Mouse (Mus musculus) liver, embryonic 11.5 days (tissue): ENCODE results near the gene Sec1. TPM values are rescaled to one million over a fixed set of nuclear protein-coding genes. Genes with fewer than 3 reads are reported as not detected.

ENCODE experiments used
- ATAC-seq: fragments of 200-750 bp; cut with Nextera tagmentation; replicated peaks from 2 replicates; pipeline ENCODE4 v1.8.0; 2017; ENCODE audit warnings: moderate number of reproducible peaks, mild to moderate bottlenecking, moderate TSS enrichment, moderate library complexity; ENCODE audit not compliant: low FRiP score
- DNase-seq: peaks from one replicate; pipeline ENCODE4 v3.0.0-alpha.2; 2017; ENCODE audit warnings: low spot score
- H3K27ac ChIP-seq: fragments of 300-500 bp; sonication (generic); 2 replicates; pipeline ENCODE4 v1.5.1; 2014; ENCODE audit warnings: mild to moderate bottlenecking, low read depth, low read length, control low read depth
- H3K27me3 ChIP-seq: fragments of 300-500 bp; sonication (generic); replicated peaks from 2 replicates; pipeline ENCODE4 v1.6.1; 2014; ENCODE audit warnings: low read length, mixed read lengths; ENCODE audit not compliant: control insufficient read depth, insufficient read depth
- H3K36me3 ChIP-seq: fragments of 300-500 bp; sonication (generic); 2 replicates; pipeline ENCODE4 v1.6.1; 2014; ENCODE audit warnings: mild to moderate bottlenecking, low read length, moderate library complexity, mixed read lengths; ENCODE audit not compliant: control insufficient read depth, insufficient read depth
- H3K4me1 ChIP-seq: fragments of 300-500 bp; sonication (generic); replicated peaks from 2 replicates; pipeline ENCODE4 v1.6.1; 2014; ENCODE audit warnings: low read length, mixed read lengths; ENCODE audit not compliant: control insufficient read depth, insufficient read depth
- H3K4me2 ChIP-seq: fragments of 300-500 bp; sonication (generic); 2 replicates; pipeline ENCODE4 v1.6.1; 2014; ENCODE audit warnings: mild to moderate bottlenecking, control low read depth, moderate library complexity
- H3K4me3 ChIP-seq: fragments of 300-500 bp; sonication (generic); 2 replicates; pipeline ENCODE4 v1.5.1; 2014; ENCODE audit warnings: low read depth, low read length, control low read depth
- H3K9ac ChIP-seq: fragments of 300-500 bp; sonication (generic); 2 replicates; pipeline ENCODE4 v1.6.1; 2014; ENCODE audit warnings: low read depth, low read length, control low read depth
- H3K9me3 ChIP-seq: fragments of 300-500 bp; sonication (generic); 2 replicates; pipeline ENCODE4 v1.6.1; 2016; ENCODE audit warnings: low read length, inconsistent platforms, mixed read lengths; ENCODE audit not compliant: control insufficient read depth
- WGBS: fragments of 180-500 bp; shearing (Covaris S2); extraction: QIAGEN DNeasy Blood & Tissue Kit; methylation state at CpG from one replicate; pipeline ENCODE4 v1.1.7; 2014; 5-methylcytosine and 5-hydroxymethylcytosine counted together
- polyA plus RNA-seq: library from polyadenylated mRNA; unstranded; fragments of >200 nt; fragmentation: Nextera tagmentation; extraction: Ambion mirVana; gene quantifications from 2 replicates; pipeline ENCODE4 v1.2.1, GENCODE M21; 2014

Gene Sec1
- polyA plus RNA-seq, 1 experiment from 2014 or later, result 0.33 TPM

- Histone ChIP-seq H3K4me3 (no peak overlapping the region), H3K36me3 (no peaks in the 10 kb centered on the region), H3K9me3 (no peaks in the 10 kb centered on the region), H3K9ac (peak overlapping the region; percentile 44), H3K27me3 (no peaks in the 10 kb centered on the region), H3K4me1 (peaks cover 7% of the 10 kb centered on the region; the same call in 1 of the 2 replicates), H3K4me2 (peak overlapping the region; percentile 52), H3K27ac (no peak overlapping the region)
- 25% methylated on average over 14 of the region's 14 CpGs for WGBS
- ATAC-seq, result peak; percentile 61
- DNase-seq, result peak; percentile 81
Measured at GRCm38 (mm10) chr7:45682144-45683126, 11.8 kb downstream of the Sec1 start.

DNA sequence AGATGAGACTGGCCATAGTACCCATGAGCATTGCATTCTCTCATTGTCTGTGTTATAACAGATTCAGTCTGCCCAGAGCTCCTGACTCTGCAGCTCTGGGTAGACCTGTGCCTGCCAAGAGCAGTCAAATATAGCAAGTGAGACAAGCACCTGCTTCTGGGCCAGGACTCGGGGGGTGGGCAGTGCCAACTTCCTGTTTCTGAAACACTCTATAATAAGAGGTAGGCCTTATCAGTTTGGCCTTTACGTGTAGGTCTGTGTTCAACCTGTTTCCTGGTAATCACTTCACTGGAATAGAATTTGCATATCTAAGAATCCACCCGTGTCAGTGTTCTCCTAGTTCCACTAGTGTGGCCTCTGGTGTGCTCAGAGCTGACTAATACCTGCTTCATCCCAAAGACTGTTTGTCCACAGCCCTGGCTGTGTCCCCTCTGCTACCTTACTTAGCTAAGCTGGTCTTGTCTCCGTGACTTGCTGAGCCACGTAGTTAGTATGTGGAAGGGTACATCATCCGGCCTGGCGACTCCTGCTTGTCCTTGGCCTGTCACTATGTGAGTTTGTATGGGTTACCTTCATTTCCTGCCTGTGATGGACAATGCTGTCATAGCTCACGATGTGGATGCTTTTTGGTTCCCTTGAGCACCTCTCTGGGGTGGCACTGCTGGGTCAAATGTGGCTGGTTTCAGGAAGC is 13.0 kb downstream of the Sec1 start:
- ATAC-seq, result no peak
- Histone ChIP-seq H3K4me2 (no peak overlapping the region), H3K27me3 (no peaks in the 10 kb centered on the region), H3K27ac (no peak overlapping the region), H3K9me3 (no peaks in the 10 kb centered on the region), H3K36me3 (no peaks in the 10 kb centered on the region), H3K4me1 (peaks cover 7% of the 10 kb centered on the region; the same call in 1 of the 2 replicates), H3K9ac (no peak overlapping the region), H3K4me3 (no peak overlapping the region)
- 63% methylated on average over 8 of the region's 8 CpGs for WGBS
- DNase-seq, result no peak

- Histone ChIP-seq H3K9ac (no peak overlapping the region), H3K36me3 (no peaks in the 10 kb centered on the region), H3K27me3 (no peaks in the 10 kb centered on the region), H3K4me1 (peaks cover 7% of the 10 kb centered on the region; the same call in 1 of the 2 replicates), H3K27ac (no peak overlapping the region), H3K4me2 (no peak overlapping the region), H3K9me3 (no peaks in the 10 kb centered on the region), H3K4me3 (no peak overlapping the region)
- DNase-seq, result no peak
- 72% methylated on average over 14 of the region's 14 CpGs for WGBS
- ATAC-seq, result no peak
Measured at GRCm38 (mm10) chr7:45679966-45680621, 14.1 kb downstream of the Sec1 start.

DNA sequence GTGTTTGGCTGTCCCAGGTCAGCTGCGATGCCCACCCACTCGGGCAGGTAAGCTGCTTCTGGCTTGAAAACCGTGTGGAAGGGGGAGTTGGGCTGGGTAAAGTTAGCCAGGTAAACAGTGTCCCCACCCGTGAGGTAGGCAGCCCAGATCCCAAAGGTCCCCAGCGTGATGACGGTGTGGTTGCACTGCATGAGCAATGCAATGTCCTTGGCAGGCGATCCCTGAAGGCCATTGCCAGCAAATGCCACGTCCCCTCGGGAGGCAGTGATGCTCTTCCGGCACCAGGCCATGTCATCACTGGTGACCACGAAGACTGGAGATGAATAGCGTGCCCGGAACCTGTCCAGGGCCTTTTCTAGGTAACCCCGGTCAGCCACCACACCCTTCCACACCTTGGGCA is 15.7 kb downstream of the Sec1 start:
- no peak overlapping the region for H3K4me3 ChIP-seq
- H3K4me2 ChIP-seq, result no peak overlapping the region
- ATAC-seq, result no peak
- H3K27me3 ChIP-seq, result no peaks in the 10 kb centered on the region
- H3K4me1 ChIP-seq, result peaks cover 7% of the 10 kb centered on the region; the same call in 1 of the 2 replicates
- no peak overlapping the region for H3K9ac ChIP-seq
- H3K36me3 ChIP-seq, result no peaks in the 10 kb centered on the region
- WGBS, result 83% methylated on average over 14 of the region's 14 CpGs
- no peak overlapping the region for H3K27ac ChIP-seq
- no peaks in the 10 kb centered on the region for H3K9me3 ChIP-seq
- DNase-seq, result no peak

DNA sequence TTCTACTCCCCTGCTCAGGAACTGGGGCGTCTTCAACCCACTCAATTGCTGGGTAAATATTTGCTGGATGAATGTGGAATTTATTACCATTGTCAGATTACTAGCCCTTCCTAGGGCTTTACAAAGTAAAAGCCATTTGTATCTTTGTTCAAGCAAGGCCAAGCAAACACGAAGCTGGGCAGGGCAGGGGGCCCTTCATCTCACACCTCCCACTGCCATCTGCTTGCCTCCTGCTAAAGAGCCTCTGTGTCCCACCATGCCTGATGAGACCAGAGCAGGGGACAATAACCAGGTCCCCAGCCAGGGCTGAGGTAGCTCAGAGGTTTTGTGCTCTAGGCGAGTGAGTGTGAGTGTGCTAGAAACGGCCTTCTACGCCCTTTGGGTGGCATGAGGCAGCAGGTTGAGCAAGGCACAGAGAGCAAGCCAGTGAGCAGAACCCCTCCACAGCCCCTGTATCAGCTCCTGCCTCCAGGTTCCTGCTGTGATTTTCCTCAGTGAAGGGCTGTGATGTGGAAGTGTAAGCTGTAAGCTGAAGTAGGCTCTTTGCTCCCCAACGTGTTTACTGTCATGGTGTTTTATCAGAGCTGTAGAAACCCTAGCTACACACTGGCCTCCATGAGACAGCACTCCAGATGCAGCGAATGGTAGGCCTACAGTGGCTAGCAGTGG is 16.4 kb downstream of the Sec1 start:
- 73% methylated on average over 7 of the region's 7 CpGs for WGBS
- Histone ChIP-seq H3K36me3 (no peaks in the 10 kb centered on the region), H3K4me3 (no peak overlapping the region), H3K9me3 (no peaks in the 10 kb centered on the region), H3K4me1 (peaks cover 7% of the 10 kb centered on the region; the same call in 1 of the 2 replicates), H3K27me3 (no peaks in the 10 kb centered on the region), H3K9ac (no peak overlapping the region), H3K27ac (no peak overlapping the region), H3K4me2 (no peak overlapping the region)
- DNase-seq (no peak), ATAC-seq (no peak)

DNA sequence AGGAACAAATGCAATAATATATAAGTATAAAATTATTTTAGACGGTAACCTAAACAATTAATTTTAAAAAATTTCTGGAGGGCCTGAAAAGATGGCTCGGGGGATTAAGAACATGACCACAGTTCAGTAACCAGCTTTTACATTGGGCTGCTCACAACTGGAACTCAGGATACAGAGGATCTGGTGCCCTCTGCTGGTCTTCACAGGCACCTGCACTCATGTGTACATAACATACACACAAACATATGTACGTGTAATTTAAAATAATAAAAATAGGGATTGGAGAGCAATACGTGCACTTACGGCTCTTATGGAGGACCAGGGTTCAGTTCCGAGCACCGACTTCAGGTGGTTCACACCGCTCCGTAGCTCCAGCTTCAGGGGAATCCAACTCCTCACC is 25.3 kb downstream of the Sec1 start:
- DNase-seq, result no peak
- WGBS, result 91% methylated on average over 9 of the region's 9 CpGs
- H3K9me3 ChIP-seq, result no peaks in the 10 kb centered on the region

DNA sequence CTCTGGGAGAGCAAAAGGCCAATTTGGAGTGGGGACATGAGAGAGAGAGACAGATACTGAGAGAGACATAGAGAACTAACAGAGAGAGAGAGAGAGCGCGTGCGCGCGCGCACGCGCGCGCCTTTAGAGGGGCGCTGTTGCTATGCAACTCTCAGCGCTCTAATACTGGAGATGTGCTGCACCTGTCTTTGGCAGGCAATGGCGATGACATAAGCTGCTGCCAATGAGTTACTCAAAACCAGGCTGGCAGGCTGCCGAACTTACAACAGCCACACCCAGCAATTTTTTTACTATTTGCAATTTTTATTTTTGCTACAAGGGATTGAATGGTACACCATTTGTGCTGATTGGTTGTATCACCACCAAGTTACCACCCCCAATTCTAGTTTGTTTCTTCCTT is 26.4 kb downstream of the Sec1 start:
- Histone ChIP-seq H3K4me2 (no peak overlapping the region), H3K4me1 (peaks cover 2% of the 10 kb centered on the region; the same call in 1 of the 2 replicates), H3K9me3 (no peaks in the 10 kb centered on the region), H3K36me3 (no peaks in the 10 kb centered on the region), H3K27me3 (no peaks in the 10 kb centered on the region), H3K9ac (no peak overlapping the region), H3K4me3 (no peak overlapping the region), H3K27ac (no peak overlapping the region)
- ATAC-seq (no peak), DNase-seq (no peak)
- WGBS, result 76% methylated on average over 14 of the region's 14 CpGs

More for the DNA sequence above, 25.3 kb downstream of the Sec1 start:
- no peak overlapping the region for H3K4me3 ChIP-seq
- no peak overlapping the region for H3K27ac ChIP-seq
- no peak overlapping the region for H3K9ac ChIP-seq
- ATAC-seq, result no peak
- no peak overlapping the region for H3K4me2 ChIP-seq
- H3K27me3 ChIP-seq, result no peaks in the 10 kb centered on the region
- H3K36me3 ChIP-seq, result no peaks in the 10 kb centered on the region
- H3K4me1 ChIP-seq, result peaks cover 2% of the 10 kb centered on the region; the same call in 1 of the 2 replicates

DNA sequence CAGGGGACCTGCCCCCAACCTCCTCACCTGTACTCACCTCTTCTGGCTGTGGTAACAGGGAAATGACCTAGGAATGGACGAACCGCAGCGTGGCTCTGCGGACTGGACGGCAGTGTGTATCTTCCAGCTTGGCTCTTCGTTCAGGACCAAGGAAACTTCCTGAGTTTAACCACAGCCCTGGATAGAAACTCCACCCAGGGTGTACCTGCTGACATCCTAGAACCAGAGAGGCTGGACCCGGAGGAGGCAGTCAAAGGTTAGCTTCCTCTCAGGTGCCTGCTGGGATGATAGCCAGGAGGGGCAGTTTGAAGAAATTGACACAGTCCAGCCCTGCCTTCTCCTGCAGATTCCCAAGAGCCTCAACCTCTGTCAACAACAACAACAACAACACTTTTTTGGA is 28.0 kb downstream of the Sec1 start, which contains the start of gene Fut2:
Fut2 (minus strand) TSS at position 234 of the 400 bp plus-strand sequence.
- H3K27me3 ChIP-seq, result no peaks in the 10 kb centered on the region
- no peak within 1 kb of the TSS for H3K4me3 ChIP-seq
- H3K27ac ChIP-seq, result no peak within 1 kb of the TSS
- H3K9me3 ChIP-seq, result no peaks in the 10 kb centered on the region
- H3K4me1 ChIP-seq, result peaks cover 2% of the 10 kb centered on the region; the same call in 1 of the 2 replicates
- no peak within 1 kb of the TSS for H3K9ac ChIP-seq
- ATAC-seq (no peak), DNase-seq (no peak)
- H3K4me2 ChIP-seq, result no peak within 1 kb of the TSS
- WGBS, result 77% methylated on average over 7 of the region's 7 CpGs
- no peaks in the 10 kb centered on the region for H3K36me3 ChIP-seq
